Mouse (Mus musculus) T-helper 2 cell (primary cell): Measurements from ENCODE around the gene Smg9.

Source experiments
- in situ Hi-C: fragments of 300-600 bp; cut with MboI, MseI; formaldehyde crosslinking; loops from one replicate; pipeline ENCODE4 v1.15.1; 2025; ENCODE audit warnings: high pct_unique_total_duplicates

Gene Smg9

GRCm38 (mm10) chr7:24441785-24442184, 42.4 kb downstream of the Smg9 start:
- in situ Hi-C loops = no loop called here

- in situ Hi-C loops = no loop called here
Measured at GRCm38 (mm10) chr7:24442313-24442712, 42.9 kb downstream of the Smg9 start.

- in situ Hi-C loops = no loop called here
Measured at GRCm38 (mm10) chr7:24445266-24445926, 46.0 kb downstream of the Smg9 start.

GRCm38 (mm10) chr7:24446697-24447340, 47.4 kb downstream of the Smg9 start:
- in situ Hi-C loops = no loop called here

GRCm38 (mm10) chr7:24448782-24449517, 49.5 kb downstream of the Smg9 start:
- in situ Hi-C loops = no loop called here

- in situ Hi-C loops = loop anchor here (10.0 kb wide), 1 partner anchor 366 kb away; the partner anchor contains the start of gene Zfp180
Measured at GRCm38 (mm10) chr7:24450585-24451017, 51.2 kb downstream of the Smg9 start.

GRCm38 (mm10) chr7:24451855-24452311, 52.5 kb downstream of the Smg9 start, which contains the start of gene Irgc1:
Gene Irgc1 (minus strand): TSS chr7:24452297.
- in situ Hi-C loops = loop anchor here (10.0 kb wide), 1 partner anchor 367 kb away; the partner anchor contains the start of gene Zfp180

GRCm38 (mm10) chr7:24454199-24454598, 54.8 kb downstream of the Smg9 start:
- in situ Hi-C loops = loop anchor here (10.0 kb wide), 1 partner anchor 369 kb away; the partner anchor contains the start of gene Zfp180

- in situ Hi-C loops = loop anchor here (10.0 kb wide), 1 partner anchor 371 kb away; the partner anchor contains the start of gene Zfp180
Measured at GRCm38 (mm10) chr7:24455726-24456125, 56.3 kb downstream of the Smg9 start.

GRCm38 (mm10) chr7:24457726-24458370, 58.4 kb downstream of the Smg9 start:
- in situ Hi-C loops = loop anchor here (10.0 kb wide), 1 partner anchor 373 kb away; the partner anchor contains the start of gene Zfp180

GRCm38 (mm10) chr7:24459440-24459839, 60.0 kb downstream of the Smg9 start:
- in situ Hi-C loops = loop anchor here (10.0 kb wide), 1 partner anchor 375 kb away; the partner anchor contains the start of gene Zfp180

GRCm38 (mm10) chr7:24459843-24460242, 60.4 kb downstream of the Smg9 start:
- in situ Hi-C loops = loop anchor here (10.0 kb wide), 1 partner anchor 375 kb away; the partner anchor contains the start of gene Zfp180

GRCm38 (mm10) chr7:24461376-24462051, 62.1 kb downstream of the Smg9 start:
- in situ Hi-C loops = no loop called here

GRCm38 (mm10) chr7:24462388-24463319, 63.2 kb downstream of the Smg9 start, which contains the start of gene Plaur:
Gene Plaur (plus strand): TSS chr7:24462484.
- in situ Hi-C loops = no loop called here

- in situ Hi-C loops = loop anchor here (5.0 kb wide), 1 partner anchor 35 kb away; no protein-coding TSS in a partner anchor
Measured at GRCm38 (mm10) chr7:24466835-24467234, 67.4 kb downstream of the Smg9 start.

GRCm38 (mm10) chr7:24467886-24468285, 68.5 kb downstream of the Smg9 start:
- in situ Hi-C loops = loop anchor here (5.0 kb wide), 1 partner anchor 36 kb away; no protein-coding TSS in a partner anchor

GRCm38 (mm10) chr7:24469126-24469525, 69.7 kb downstream of the Smg9 start:
- in situ Hi-C loops = loop anchor here (5.0 kb wide), 1 partner anchor 37 kb away; no protein-coding TSS in a partner anchor

GRCm38 (mm10) chr7:24470356-24470755, 70.9 kb downstream of the Smg9 start:
- in situ Hi-C loops = no loop called here
